Mouse (Mus musculus) bone marrow, adult 2 months (tissue): Measurements from ENCODE around the gene Clpp.

Experiments used
- CTCF ChIP-seq: fragments of 200-500 bp; IDR thresholded peaks from 2 replicates; pipeline ENCODE4 v1.5.1; 2011; ENCODE audit warnings: low read length, control low read depth; ENCODE audit not compliant: control insufficient read depth, insufficient read depth
- POLR2A ChIP-seq: fragments of 200-500 bp; IDR thresholded peaks from 2 replicates; pipeline ENCODE4 v1.6.1; 2011; ENCODE audit warnings: low read depth, mild to moderate bottlenecking, control low read depth, low read length, borderline replicate concordance; ENCODE audit not compliant: control insufficient read depth

- TF ChIP-seq CTCF = no peak
- TF ChIP-seq POLR2A = no peak
These were observed 20.8 kb downstream of the Clpp start for GRCm38 (mm10) chr17:57010911-57011235.
